Mouse (Mus musculus) lung, embryonic 16.5 days (tissue): ENCODE results near the gene Tmem125. TPM values are rescaled to one million over a fixed set of nuclear protein-coding genes. Genes with fewer than 3 reads are reported as not detected.

Experiments used
- ATAC-seq: fragments of 200-750 bp; cut with Nextera tagmentation; 2 replicates; pipeline ENCODE4 v1.8.0; 2017; ENCODE audit warnings: low read depth, mild to moderate bottlenecking, moderate library complexity
- H3K27ac ChIP-seq: fragments of 300-500 bp; sonication (generic); 2 replicates; pipeline ENCODE4 v1.5.1; 2014; ENCODE audit warnings: mild to moderate bottlenecking, control low read depth, low read length
- H3K27me3 ChIP-seq: fragments of 300-500 bp; sonication (generic); 2 replicates; pipeline ENCODE4 v1.6.1; 2014; ENCODE audit warnings: low read depth, low read length, mixed read lengths; ENCODE audit not compliant: control insufficient read depth, insufficient read depth
- H3K36me3 ChIP-seq: fragments of 300-500 bp; sonication (generic); 2 replicates; pipeline ENCODE4 v1.6.1; 2014; ENCODE audit warnings: low read length; ENCODE audit not compliant: control insufficient read depth, insufficient read depth
- H3K4me1 ChIP-seq: fragments of 300-500 bp; sonication (generic); replicated peaks from 2 replicates; pipeline ENCODE4 v1.6.1; 2014; ENCODE audit warnings: low read length, mixed read lengths; ENCODE audit not compliant: control insufficient read depth, insufficient read depth
- H3K4me2 ChIP-seq: fragments of 300-500 bp; sonication (generic); 2 replicates; pipeline ENCODE4 v1.6.1; 2014; ENCODE audit warnings: low read depth, low read length, control low read depth
- H3K4me3 ChIP-seq: fragments of 300-500 bp; sonication (generic); 2 replicates; pipeline ENCODE4 v1.5.1; 2014; ENCODE audit warnings: mild to moderate bottlenecking, low read length, control low read depth
- H3K9ac ChIP-seq: fragments of 300-500 bp; sonication (generic); 2 replicates; pipeline ENCODE4 v1.6.1; 2014; ENCODE audit warnings: low read length, control low read depth
- H3K9me3 ChIP-seq: fragments of 300-500 bp; sonication (generic); 2 replicates; pipeline ENCODE4 v1.6.1; 2016; ENCODE audit warnings: low read length; ENCODE audit not compliant: control insufficient read depth
- WGBS: fragments of 180-500 bp; shearing (Covaris S2); extraction: QIAGEN DNeasy Blood & Tissue Kit; methylation state at CpG from one replicate; pipeline ENCODE4 v1.1.7; 2014; 5-methylcytosine and 5-hydroxymethylcytosine counted together
- polyA plus RNA-seq: library from polyadenylated mRNA; unstranded; fragments of >200 nt; fragmentation: Nextera tagmentation; extraction: Ambion mirVana; gene quantifications from 2 replicates; pipeline ENCODE4 v1.2.1, GENCODE M21; 2015

The Tmem125 gene
- polyA plus RNA-seq, 1 experiment from 2014 or later, result 8.0 TPM

DNA sequence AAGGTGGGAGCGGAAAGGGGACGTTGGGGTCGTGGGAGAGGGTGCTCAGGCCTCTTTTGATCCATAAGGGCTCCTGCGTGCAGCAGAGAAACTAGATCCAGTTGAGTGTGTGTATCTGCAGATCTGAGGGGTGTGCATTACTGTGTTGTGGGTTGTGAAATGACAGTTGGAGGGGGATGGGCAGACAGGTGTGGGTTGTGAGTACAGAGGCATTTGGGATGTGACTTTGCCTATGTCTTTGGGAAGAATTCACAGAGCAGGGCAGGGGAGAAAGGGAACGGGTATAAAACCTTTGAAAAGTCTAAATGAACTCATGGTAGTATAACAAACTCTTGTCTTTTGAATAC is 16.5 kb downstream of the Tmem125 start:
- WGBS, result 30% methylated on average over 5 of the region's 5 CpGs
- Histone ChIP-seq H3K36me3 (no peaks in the 10 kb centered on the region), H3K4me1 (no peaks in the 10 kb centered on the region), H3K9me3 (no peaks in the 10 kb centered on the region), H3K27ac (0 out of 2 replicates have a peak overlapping the region, but pooled peaks have one; percentile 15), H3K4me3 (peak overlapping the region; percentile 41), H3K9ac (peak overlapping the region; percentile 53), H3K4me2 (peak overlapping the region; percentile 49), H3K27me3 (no peaks in the 10 kb centered on the region)
- ATAC-seq, result peak; percentile 48; the same call in 1 of the 2 replicates

DNA sequence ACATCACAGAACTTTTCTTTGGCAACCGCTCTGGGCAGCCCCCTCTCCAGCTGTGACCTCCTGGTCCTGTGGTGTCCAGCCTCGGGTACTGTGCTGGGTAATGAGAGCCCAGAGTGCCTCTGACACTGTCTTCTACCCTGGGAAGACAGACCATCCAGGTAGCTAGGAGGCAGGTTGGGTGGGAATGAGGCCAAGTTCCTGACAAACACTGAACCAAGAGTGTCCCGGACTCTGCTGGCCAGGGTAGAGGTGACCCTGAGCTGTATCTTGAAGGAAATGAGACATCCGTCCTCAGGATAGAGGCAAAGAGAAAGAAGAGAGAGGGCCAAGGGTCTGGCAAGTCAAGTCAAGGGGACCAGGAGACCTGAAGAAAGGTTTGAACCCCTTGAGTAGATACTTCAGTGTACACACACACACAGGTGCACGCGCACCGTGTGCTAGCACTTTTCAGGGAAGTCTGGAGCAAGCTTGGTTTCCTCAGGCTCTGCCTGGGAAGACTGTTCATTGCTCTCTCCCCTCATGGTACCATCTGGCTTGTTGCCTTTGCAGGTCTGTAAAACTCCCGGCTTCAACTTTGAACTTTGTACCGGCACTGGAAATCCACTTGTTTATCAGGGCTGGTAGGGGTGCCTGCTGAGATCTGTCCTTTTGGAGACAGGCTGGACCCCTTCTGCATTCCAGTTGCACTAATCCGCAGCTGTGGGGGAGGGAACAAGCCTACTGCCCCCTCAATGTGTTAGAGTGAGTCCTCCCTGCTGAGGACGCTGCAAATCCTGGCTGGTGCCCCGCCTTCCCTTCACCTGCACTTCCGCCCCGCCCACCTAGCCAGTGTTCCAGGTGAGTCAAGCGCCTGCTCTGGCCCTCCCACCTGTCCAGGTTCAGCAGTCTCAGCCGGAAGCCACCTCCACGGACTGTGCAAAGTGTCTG is 17.2 kb downstream of the Tmem125 start, which contains the start of gene 2610528J11Rik:
2610528J11Rik (plus strand) TSS at position 592 of the 927 bp plus-strand sequence.
- Histone ChIP-seq H3K4me2 (peak within 1 kb of the TSS; percentile 49), H3K4me3 (peak within 1 kb of the TSS; percentile 41), H3K9me3 (no peaks in the 10 kb centered on the region), H3K9ac (peak within 1 kb of the TSS; percentile 53), H3K27ac (0 out of 2 replicates have a peak within 1 kb of the TSS, but pooled peaks have one; percentile 15), H3K27me3 (no peaks in the 10 kb centered on the region), H3K36me3 (no peaks in the 10 kb centered on the region), H3K4me1 (no peaks in the 10 kb centered on the region)
- WGBS, result 23% methylated on average over 17 of the region's 17 CpGs
- ATAC-seq, result peak; percentile 85

DNA sequence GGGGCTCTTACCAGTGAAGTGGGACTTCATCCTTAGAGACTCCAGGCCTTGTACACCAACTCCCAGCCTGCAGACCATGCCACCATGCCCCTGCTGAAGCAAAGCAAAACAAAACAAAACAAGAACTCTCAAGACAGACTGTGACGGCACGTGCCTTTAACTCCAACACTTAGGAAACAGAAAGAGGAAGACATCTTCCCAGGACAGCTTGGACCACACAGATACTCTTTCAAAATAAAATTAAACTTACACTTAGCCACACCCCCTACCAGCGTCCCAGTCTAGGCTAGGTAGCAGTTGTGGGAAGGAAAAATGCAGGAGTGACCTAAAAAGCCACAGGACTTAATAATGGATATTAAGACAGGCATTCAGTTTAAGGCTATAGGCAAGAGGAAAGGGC is 18.1 kb downstream of the Tmem125 start:
- H3K36me3 ChIP-seq, result no peaks in the 10 kb centered on the region
- no peak overlapping the region for H3K4me3 ChIP-seq
- no peak overlapping the region for H3K27ac ChIP-seq
- WGBS, result 64% methylated on average over 3 of the region's 3 CpGs
- H3K9me3 ChIP-seq, result no peaks in the 10 kb centered on the region
- no peaks in the 10 kb centered on the region for H3K4me1 ChIP-seq
- no peak for ATAC-seq
- H3K9ac ChIP-seq, result no peak overlapping the region
- no peak overlapping the region for H3K4me2 ChIP-seq
- no peaks in the 10 kb centered on the region for H3K27me3 ChIP-seq

DNA sequence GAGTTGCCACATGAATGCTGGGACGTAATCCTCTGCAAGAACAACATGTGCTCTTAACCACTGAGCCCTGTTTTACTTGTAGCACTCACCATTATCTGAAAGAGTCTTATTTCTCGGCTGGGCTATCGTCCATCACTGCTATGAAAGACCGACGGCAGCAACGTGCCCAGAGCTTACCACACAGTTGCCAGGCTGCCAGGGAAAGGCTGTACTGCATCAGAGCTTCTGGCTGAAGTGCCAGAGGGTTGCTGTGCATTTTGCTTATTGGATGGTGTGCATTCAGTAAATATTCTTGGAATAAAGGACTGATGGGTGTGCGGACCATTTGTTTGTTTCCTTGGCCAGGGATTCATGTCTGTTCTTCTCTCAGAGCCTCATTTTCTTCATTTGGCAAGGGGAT is 19.9 kb downstream of the Tmem125 start:
- Histone ChIP-seq H3K27ac (no peak overlapping the region), H3K4me1 (no peaks in the 10 kb centered on the region), H3K9ac (no peak overlapping the region), H3K4me2 (no peak overlapping the region), H3K9me3 (no peaks in the 10 kb centered on the region), H3K27me3 (no peaks in the 10 kb centered on the region), H3K36me3 (no peaks in the 10 kb centered on the region), H3K4me3 (no peak overlapping the region)
- WGBS, result 55% methylated on average over 7 of the region's 7 CpGs
- ATAC-seq, result no peak

DNA sequence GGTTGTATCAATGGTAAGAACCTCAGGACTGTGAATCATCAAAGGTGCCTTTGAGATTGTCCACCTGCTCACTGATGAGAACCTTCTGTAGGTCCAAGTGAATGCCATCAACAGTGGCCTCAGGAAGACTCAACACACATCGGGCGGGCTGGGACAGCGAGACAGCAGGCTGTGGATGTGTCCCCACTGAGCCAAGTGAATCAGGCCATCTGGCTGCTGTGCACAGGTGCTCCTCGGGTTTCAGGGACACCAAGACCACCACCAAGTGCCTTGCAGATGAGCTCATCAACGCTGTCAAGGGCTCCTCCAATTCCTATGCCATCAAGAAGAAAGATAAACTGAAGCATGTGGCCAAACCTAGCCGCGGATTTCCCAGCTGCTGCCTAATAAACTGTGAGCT is 21.6 kb downstream of the Tmem125 start:
- Histone ChIP-seq H3K9me3 (no peaks in the 10 kb centered on the region), H3K4me3 (no peak overlapping the region), H3K36me3 (no peaks in the 10 kb centered on the region), H3K4me1 (peaks cover under 1% of the 10 kb centered on the region; the same call in 1 of the 2 replicates), H3K27me3 (no peaks in the 10 kb centered on the region; the same call in 1 of the 2 replicates), H3K4me2 (no peak overlapping the region), H3K27ac (no peak overlapping the region), H3K9ac (no peak overlapping the region)
- no peak for ATAC-seq
- WGBS, result 78% methylated on average over 7 of the region's 7 CpGs

DNA sequence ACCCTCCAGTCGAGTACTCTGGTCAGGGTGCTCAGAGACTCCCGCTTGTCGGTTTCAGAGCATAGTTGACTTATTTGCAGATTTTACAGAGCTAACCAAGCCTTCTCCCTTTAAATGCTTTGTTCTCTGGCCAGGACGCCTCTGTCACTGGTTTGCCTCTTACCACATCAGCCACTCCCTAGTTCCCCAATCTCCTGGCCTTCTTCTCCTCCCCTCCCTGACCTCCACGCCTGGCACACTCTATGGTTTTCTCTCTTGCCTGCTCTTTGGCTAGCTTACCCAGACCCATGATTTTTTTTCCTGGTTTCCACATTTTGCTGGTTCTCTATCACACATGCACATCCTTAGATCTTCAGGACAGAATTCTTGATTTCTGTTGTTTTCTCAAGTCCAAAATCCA is 25.6 kb downstream of the Tmem125 start:
- H3K4me3 ChIP-seq, result no peak overlapping the region
- H3K36me3 ChIP-seq, result no peaks in the 10 kb centered on the region
- 52% methylated on average over 5 of the region's 5 CpGs for WGBS
- H3K4me1 ChIP-seq, result peaks cover 6% of the 10 kb centered on the region
- no peaks in the 10 kb centered on the region for H3K9me3 ChIP-seq
- H3K27ac ChIP-seq, result no peak overlapping the region
- H3K4me2 ChIP-seq, result no peak overlapping the region
- no peak overlapping the region for H3K9ac ChIP-seq
- no peak for ATAC-seq
- no peaks in the 10 kb centered on the region; the same call in 1 of the 2 replicates for H3K27me3 ChIP-seq

DNA sequence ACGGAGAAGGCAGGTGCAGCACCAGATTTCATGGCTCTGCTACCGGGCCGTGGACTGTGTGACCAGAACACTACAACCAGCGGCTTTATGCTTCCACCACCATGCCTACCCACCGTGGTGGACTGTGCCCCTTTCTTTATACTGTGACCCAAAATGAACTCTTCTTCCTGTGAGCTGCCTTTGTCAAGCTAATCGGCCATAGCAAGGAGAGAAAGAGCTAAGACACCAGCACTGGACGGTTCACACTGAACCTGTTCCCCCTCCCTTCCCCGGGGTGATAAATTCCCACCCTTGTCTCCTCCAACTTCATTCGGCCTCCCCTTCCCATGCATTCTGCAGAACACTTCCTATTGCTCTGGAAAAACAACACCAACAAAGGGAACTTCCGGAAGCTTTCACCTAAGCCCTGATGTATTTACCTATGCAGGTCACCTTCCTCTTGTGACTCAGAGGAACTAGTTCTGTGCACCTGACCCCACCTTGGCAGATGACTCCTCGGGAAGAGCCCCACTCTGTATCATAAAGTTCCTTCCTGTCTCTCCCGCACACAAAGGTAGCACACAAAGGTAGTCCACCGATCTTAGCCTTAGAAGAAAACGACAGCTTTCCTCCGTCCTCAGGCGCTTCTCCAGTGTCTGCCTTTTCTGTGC is 26.2 kb downstream of the Tmem125 start:
- Histone ChIP-seq H3K36me3 (no peaks in the 10 kb centered on the region), H3K27me3 (no peaks in the 10 kb centered on the region; the same call in 1 of the 2 replicates), H3K9ac (no peak overlapping the region), H3K27ac (no peak overlapping the region), H3K9me3 (no peaks in the 10 kb centered on the region), H3K4me3 (no peak overlapping the region), H3K4me1 (peaks cover 6% of the 10 kb centered on the region), H3K4me2 (no peak overlapping the region)
- WGBS, result 30% methylated on average over 16 of the region's 16 CpGs
- ATAC-seq, result no peak

DNA sequence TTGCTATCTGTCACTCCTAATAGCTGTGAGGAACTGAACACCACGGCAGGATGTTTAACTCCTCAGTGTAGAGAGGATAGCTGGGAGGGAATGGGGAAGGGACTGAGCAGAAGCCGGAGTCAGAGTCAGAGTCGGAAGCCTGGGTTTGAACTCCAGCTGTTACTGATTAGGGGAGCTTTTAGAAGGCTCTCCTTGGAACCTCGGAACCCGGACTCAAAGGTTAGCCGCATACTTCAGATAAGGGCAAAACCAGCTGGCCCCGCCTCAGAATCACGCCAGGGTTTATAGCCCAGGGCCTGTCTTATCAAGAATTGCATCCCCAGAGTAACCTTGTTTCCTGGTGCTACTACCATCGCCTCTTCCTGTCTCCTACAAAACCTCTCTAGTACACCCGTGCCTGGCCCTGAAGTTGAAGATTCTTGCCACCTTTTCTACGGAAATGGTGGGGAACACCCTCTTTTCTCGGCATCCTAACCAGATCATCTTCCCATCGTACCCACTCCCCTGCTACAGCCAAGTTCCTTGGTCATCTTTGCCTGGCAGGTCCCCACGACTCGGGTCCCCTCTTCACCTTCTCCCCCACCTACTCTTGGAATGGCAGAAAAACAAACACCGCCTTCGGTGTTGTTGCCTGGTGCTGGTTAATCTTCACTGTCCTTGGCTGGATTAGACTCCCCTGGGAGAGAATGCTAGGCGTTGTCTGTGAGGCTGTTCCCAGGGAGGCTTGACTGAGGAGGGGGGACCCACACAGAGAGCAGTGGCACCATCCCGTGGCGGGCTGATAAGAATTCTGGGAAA is 26.9 kb downstream of the Tmem125 start:
- Histone ChIP-seq H3K4me3 (no peak overlapping the region), H3K9ac (0 out of 2 replicates have a peak overlapping the region, but pooled peaks have one; percentile 1), H3K4me1 (peaks cover 6% of the 10 kb centered on the region), H3K27ac (no peak overlapping the region), H3K36me3 (no peaks in the 10 kb centered on the region), H3K27me3 (no peaks in the 10 kb centered on the region; the same call in 1 of the 2 replicates), H3K4me2 (0 out of 2 replicates have a peak overlapping the region, but pooled peaks have one; percentile 3), H3K9me3 (no peaks in the 10 kb centered on the region)
- WGBS, result 9% methylated on average over 20 of the region's 20 CpGs
- ATAC-seq, result 0 out of 2 replicates have a peak, but pooled peaks have one; percentile 20
